Mouse (Mus musculus) hindbrain, embryonic 12.5 days (tissue): ENCODE data around the gene Slc12a1. TPM values are rescaled to one million over a fixed set of nuclear protein-coding genes. Genes with fewer than 3 reads are reported as not detected.
A peak's percentile ranks its signal among the peaks of the same experiment; 100 is the strongest.

Experiments used
- ATAC-seq: fragments of 200-750 bp; cut with Nextera tagmentation; 2 replicates; pipeline ENCODE4 v1.8.0; 2017; ENCODE audit warnings: moderate TSS enrichment; ENCODE audit not compliant: low FRiP score
- H3K27ac ChIP-seq: fragments of 300-500 bp; sonication (generic); 2 replicates; pipeline ENCODE4 v1.5.1; 2016; ENCODE audit warnings: mild to moderate bottlenecking
- H3K27me3 ChIP-seq: fragments of 300-500 bp; sonication (generic); 2 replicates; pipeline ENCODE4 v1.6.1; 2016; ENCODE audit warnings: mild to moderate bottlenecking
- H3K36me3 ChIP-seq: fragments of 300-500 bp; sonication (generic); 2 replicates; pipeline ENCODE4 v1.6.1; 2016; ENCODE audit warnings: mild to moderate bottlenecking
- H3K4me1 ChIP-seq: fragments of 300-500 bp; sonication (generic); 2 replicates; pipeline ENCODE4 v1.6.1; 2016
- H3K4me2 ChIP-seq: fragments of 300-500 bp; sonication (generic); replicated peaks from 2 replicates; pipeline ENCODE4 v1.6.1; 2016; ENCODE audit warnings: mild to moderate bottlenecking
- H3K4me3 ChIP-seq: fragments of 300-500 bp; sonication (generic); 2 replicates; pipeline ENCODE4 v1.5.1; 2016; ENCODE audit warnings: mild to moderate bottlenecking
- H3K9ac ChIP-seq: fragments of 300-500 bp; sonication (generic); 2 replicates; pipeline ENCODE4 v1.6.1; 2016; ENCODE audit warnings: mild to moderate bottlenecking, moderate library complexity
- H3K9me3 ChIP-seq: fragments of 300-500 bp; sonication (generic); replicated peaks from 2 replicates; pipeline ENCODE4 v1.6.1; 2016; ENCODE audit warnings: mild to moderate bottlenecking
- WGBS: fragments of 180-500 bp; shearing (Covaris S2); methylation state at CpG from one replicate; pipeline ENCODE4 v1.1.7; 2016; 5-methylcytosine and 5-hydroxymethylcytosine counted together
- polyA plus RNA-seq: library from polyadenylated mRNA; unstranded; fragments of >200 nt; fragmentation: Nextera tagmentation; extraction: Ambion mirVana; gene quantifications from 2 replicates; pipeline ENCODE4 v1.2.1, GENCODE M21; 2016

The Slc12a1 gene
- polyA plus RNA-seq, 1 experiment from 2014 or later = 0.19 TPM

GRCm38 (mm10) chr2:125214592-125214991 is 62.3 kb downstream of the Slc12a1 start:
- H3K4me1 ChIP-seq = no peaks in the 10 kb centered on the region
- no peaks in the 10 kb centered on the region for H3K36me3 ChIP-seq
- H3K9me3 ChIP-seq = no peaks in the 10 kb centered on the region
- no peaks in the 10 kb centered on the region for H3K27me3 ChIP-seq
- ATAC-seq = 0 out of 2 replicates have a peak, but pooled peaks have one; percentile 68
- 5% methylated on average over 3 of the region's 3 CpGs for WGBS
- H3K4me2 ChIP-seq = no peak overlapping the region
- no peak overlapping the region for H3K4me3 ChIP-seq
- no peak overlapping the region for H3K27ac ChIP-seq
- H3K9ac ChIP-seq = no peak overlapping the region

- Histone ChIP-seq H3K4me3 (no peak overlapping the region), H3K36me3 (no peaks in the 10 kb centered on the region), H3K9me3 (no peaks in the 10 kb centered on the region), H3K4me2 (no peak overlapping the region), H3K4me1 (no peaks in the 10 kb centered on the region), H3K27me3 (no peaks in the 10 kb centered on the region), H3K27ac (no peak overlapping the region), H3K9ac (no peak overlapping the region)
- WGBS = 81% methylated on average over 6 of the region's 6 CpGs
- ATAC-seq = no peak
Measured at GRCm38 (mm10) chr2:125217286-125217685, 65.0 kb downstream of the Slc12a1 start.

- H3K4me1 ChIP-seq = no peaks in the 10 kb centered on the region
- H3K9ac ChIP-seq = no peak overlapping the region
- no peaks in the 10 kb centered on the region for H3K36me3 ChIP-seq
- H3K4me2 ChIP-seq = no peak overlapping the region
- no peak overlapping the region for H3K4me3 ChIP-seq
- no peaks in the 10 kb centered on the region for H3K9me3 ChIP-seq
- H3K27ac ChIP-seq = no peak overlapping the region
- 89% methylated on average over 1 of the region's 1 CpGs for WGBS
- H3K27me3 ChIP-seq = no peaks in the 10 kb centered on the region
- no peak for ATAC-seq
Measured at GRCm38 (mm10) chr2:125218566-125218965, 66.3 kb downstream of the Slc12a1 start.

- Histone ChIP-seq H3K27ac (no peak overlapping the region), H3K27me3 (no peaks in the 10 kb centered on the region), H3K4me3 (no peak overlapping the region), H3K9ac (no peak overlapping the region), H3K4me2 (no peak overlapping the region), H3K4me1 (no peaks in the 10 kb centered on the region), H3K9me3 (no peaks in the 10 kb centered on the region), H3K36me3 (no peaks in the 10 kb centered on the region)
- no peak for ATAC-seq
- 79% methylated on average over 3 of the region's 3 CpGs for WGBS
Measured at GRCm38 (mm10) chr2:125219268-125219667, 67.0 kb downstream of the Slc12a1 start.

- no peaks in the 10 kb centered on the region for H3K4me1 ChIP-seq
- no peak overlapping the region for H3K9ac ChIP-seq
- no peak overlapping the region for H3K27ac ChIP-seq
- H3K4me3 ChIP-seq = no peak overlapping the region
- ATAC-seq = no peak
- H3K27me3 ChIP-seq = no peaks in the 10 kb centered on the region
- 85% methylated on average over 1 of the region's 1 CpGs for whole genome bisulfite sequencing
- H3K9me3 ChIP-seq = no peaks in the 10 kb centered on the region
- H3K4me2 ChIP-seq = no peak overlapping the region
- no peaks in the 10 kb centered on the region for H3K36me3 ChIP-seq
Measured at GRCm38 (mm10) chr2:125221673-125222072, 69.4 kb downstream of the Slc12a1 start.

GRCm38 (mm10) chr2:125228472-125229409 is 76.4 kb downstream of the Slc12a1 start:
- Histone ChIP-seq H3K9ac (no peak overlapping the region), H3K27me3 (no peaks in the 10 kb centered on the region), H3K27ac (no peak overlapping the region), H3K9me3 (no peaks in the 10 kb centered on the region), H3K4me2 (no peak overlapping the region), H3K4me3 (no peak overlapping the region), H3K36me3 (no peaks in the 10 kb centered on the region), H3K4me1 (no peaks in the 10 kb centered on the region)
- no peak for ATAC-seq
- WGBS = 88% methylated on average over 11 of the region's 11 CpGs

- H3K4me3 ChIP-seq = no peak overlapping the region
- no peak overlapping the region for H3K4me2 ChIP-seq
- no peak overlapping the region for H3K27ac ChIP-seq
- H3K36me3 ChIP-seq = no peaks in the 10 kb centered on the region
- ATAC-seq = no peak
- no peak overlapping the region for H3K9ac ChIP-seq
- H3K9me3 ChIP-seq = no peaks in the 10 kb centered on the region
- WGBS = 90% methylated on average over 4 of the region's 4 CpGs
- H3K4me1 ChIP-seq = no peaks in the 10 kb centered on the region
- no peaks in the 10 kb centered on the region for H3K27me3 ChIP-seq
Measured at GRCm38 (mm10) chr2:125232183-125232582, 79.9 kb downstream of the Slc12a1 start.

- Histone ChIP-seq H3K27ac (no peak overlapping the region), H3K4me2 (no peak overlapping the region), H3K36me3 (no peaks in the 10 kb centered on the region), H3K4me3 (no peak overlapping the region), H3K9me3 (no peaks in the 10 kb centered on the region), H3K9ac (no peak overlapping the region), H3K4me1 (no peaks in the 10 kb centered on the region), H3K27me3 (no peaks in the 10 kb centered on the region)
- WGBS = 83% methylated on average over 2 of the region's 2 CpGs
- no peak for ATAC-seq
Measured at GRCm38 (mm10) chr2:125233537-125233936, 81.2 kb downstream of the Slc12a1 start.

- Histone ChIP-seq H3K4me1 (no peaks in the 10 kb centered on the region), H3K4me3 (no peak overlapping the region), H3K9me3 (no peaks in the 10 kb centered on the region), H3K9ac (no peak overlapping the region), H3K27me3 (no peaks in the 10 kb centered on the region), H3K4me2 (no peak overlapping the region), H3K27ac (no peak overlapping the region), H3K36me3 (no peaks in the 10 kb centered on the region)
- 91% methylated on average over 2 of the region's 2 CpGs for WGBS
- ATAC-seq = no peak
Measured at GRCm38 (mm10) chr2:125234049-125234448, 81.7 kb downstream of the Slc12a1 start.

- H3K9me3 ChIP-seq = no peaks in the 10 kb centered on the region
- no peak overlapping the region for H3K4me3 ChIP-seq
- H3K27ac ChIP-seq = no peak overlapping the region
- H3K27me3 ChIP-seq = no peaks in the 10 kb centered on the region
- no peak for ATAC-seq
- no peak overlapping the region for H3K4me2 ChIP-seq
- peaks cover 14% of the 10 kb centered on the region for H3K4me1 ChIP-seq
- WGBS = 89% methylated on average over 3 of the region's 3 CpGs
- no peak overlapping the region for H3K9ac ChIP-seq
- 0 out of 2 replicates have a peak, but pooled peaks cover 3% of the 10 kb centered on the region for H3K36me3 ChIP-seq
Measured at GRCm38 (mm10) chr2:125245545-125246285, 93.4 kb downstream of the Slc12a1 start.

GRCm38 (mm10) chr2:125246669-125247068 is 94.4 kb downstream of the Slc12a1 start:
- H3K27ac ChIP-seq = peak overlapping the region; percentile 89
- WGBS = 23% methylated on average over 9 of the region's 9 CpGs

More at GRCm38 (mm10) chr2:125246669-125247068, 94.4 kb downstream of the Slc12a1 start:
- peak overlapping the region; percentile 69 for H3K4me2 ChIP-seq
- H3K4me3 ChIP-seq = peak overlapping the region; percentile 70
- no peaks in the 10 kb centered on the region for H3K27me3 ChIP-seq
- peak overlapping the region; percentile 84 for H3K9ac ChIP-seq
- peak; percentile 2; the same call in 1 of the 2 replicates for ATAC-seq
- 0 out of 2 replicates have a peak, but pooled peaks cover 3% of the 10 kb centered on the region for H3K36me3 ChIP-seq
- H3K9me3 ChIP-seq = no peaks in the 10 kb centered on the region
- H3K4me1 ChIP-seq = peaks cover 14% of the 10 kb centered on the region
